Mouse (Mus musculus): Measurements from ENCODE around the gene Slc25a19. TPM values are rescaled to one million over a fixed set of nuclear protein-coding genes. Genes with fewer than 3 reads are reported as not detected.

The Slc25a19 gene
- polyA plus RNA-seq, 1 experiment: 23.0 TPM

DNA sequence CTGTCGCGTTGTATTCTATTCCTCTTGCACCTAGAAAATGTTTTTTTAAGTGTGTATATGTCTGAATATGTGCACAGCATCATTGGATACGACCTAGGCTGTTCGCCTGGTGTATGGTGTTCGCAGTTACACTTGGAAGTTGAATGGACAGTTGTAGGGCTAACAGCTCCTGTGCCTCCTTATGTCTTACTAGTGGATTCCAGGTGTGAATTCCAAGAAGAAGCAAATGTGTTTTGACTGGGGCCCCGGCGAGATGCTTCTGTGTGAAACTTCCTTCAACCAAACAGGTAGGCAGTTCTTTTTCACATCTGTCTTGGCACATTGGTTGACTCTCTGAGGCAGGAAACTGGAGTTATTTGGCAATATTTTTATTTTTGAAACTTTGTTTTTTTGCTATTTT, 63.1 kb downstream of the Slc25a19 start:
- WGBS: 9% methylated on average over 7 of the region's 7 CpGs
- H3K27ac ChIP-seq (ENCODE audit: control insufficient read depth, insufficient read depth, low read depth, low read length, poor library complexity): no peak overlapping the region
- no peaks in the 10 kb centered on the region; the same call in 1 of the 2 replicates for H3K4me1 ChIP-seq (ENCODE audit: control insufficient read depth, insufficient read depth, low read length)
- peak overlapping the region; percentile 99 for H3K4me3 ChIP-seq (replicated peaks; ENCODE audit: control insufficient read depth, low read depth, low read length)
- TF ChIP-seq POLR2A (IDR thresholded peaks at IDR 0.05; ENCODE audit: borderline replicate concordance, control insufficient read depth, low read depth, low read length) (no peak), CTCF (IDR thresholded peaks at IDR 0.05; ENCODE audit: control insufficient read depth, insufficient read depth, low read length) (no peak)

Other genes with a start within 250 kb of the Slc25a19 start
- gene Cdr2l, start 246.4 kb downstream of the Slc25a19 start, polyA plus RNA-seq (2011; ENCODE audit: insufficient read depth, insufficient read length, low replicate concordance, missing spikeins): 1.4 and 3.1 TPM in 2 replicates
- 31.1 and 51.9 TPM in 2 replicates for gene Mrpl58, start 224.5 kb downstream of the Slc25a19 start, polyA plus RNA-seq (2011; ENCODE audit: insufficient read depth, insufficient read length, low replicate concordance, missing spikeins)
- gene Atp5h, start 208.3 kb downstream of the Slc25a19 start, polyA plus RNA-seq (2011; ENCODE audit: insufficient read depth, insufficient read length, low replicate concordance, missing spikeins): 316 and 521 TPM in 2 replicates
- gene Kctd2, start 208.2 kb downstream of the Slc25a19 start, polyA plus RNA-seq (2011; ENCODE audit: insufficient read depth, insufficient read length, low replicate concordance, missing spikeins): 14.0 and 32.4 TPM in 2 replicates
- gene Trim80, start 187.8 kb downstream of the Slc25a19 start, polyA plus RNA-seq (2011; ENCODE audit: insufficient read depth, insufficient read length, low replicate concordance, missing spikeins): not detected in 2 replicates
- gene Slc16a5, start 165.8 kb downstream of the Slc25a19 start, polyA plus RNA-seq (2011; ENCODE audit: insufficient read depth, insufficient read length, low replicate concordance, missing spikeins): 1.8 TPM in 1 of 2 replicates, not detected in the other
- gene Armc7, start 152.6 kb downstream of the Slc25a19 start, polyA plus RNA-seq (2011; ENCODE audit: insufficient read depth, insufficient read length, low replicate concordance, missing spikeins): 4.4 and 18.7 TPM in 2 replicates
- gene Nt5c, start 136.4 kb downstream of the Slc25a19 start, polyA plus RNA-seq (2011; ENCODE audit: insufficient read depth, insufficient read length, low replicate concordance, missing spikeins): 47.5 and 56.4 TPM in 2 replicates
- gene Jpt1, start 113.9 kb downstream of the Slc25a19 start, polyA plus RNA-seq (2011; ENCODE audit: insufficient read depth, insufficient read length, low replicate concordance, missing spikeins): 106 and 149 TPM in 2 replicates
- gene Sumo2, start 92.0 kb downstream of the Slc25a19 start, polyA plus RNA-seq (2011; ENCODE audit: insufficient read depth, insufficient read length, low replicate concordance, missing spikeins): 188 and 202 TPM in 2 replicates
- 111 and 163 TPM in 2 replicates for gene Nup85, start 63.9 kb downstream of the Slc25a19 start, polyA plus RNA-seq (2011; ENCODE audit: insufficient read depth, insufficient read length, low replicate concordance, missing spikeins)
- 19.3 and 26.7 TPM in 2 replicates for gene Mrps7, start 24.4 kb downstream of the Slc25a19 start, polyA plus RNA-seq (2011; ENCODE audit: insufficient read depth, insufficient read length, low replicate concordance, missing spikeins)
- 41.5 and 69.6 TPM in 2 replicates for gene Gga3, start 24.2 kb downstream of the Slc25a19 start, polyA plus RNA-seq (2011; ENCODE audit: insufficient read depth, insufficient read length, low replicate concordance, missing spikeins)
- 65.8 and 86.0 TPM in 2 replicates for gene Mif4gd, start 15.3 kb downstream of the Slc25a19 start, polyA plus RNA-seq (2011; ENCODE audit: insufficient read depth, insufficient read length, low replicate concordance, missing spikeins)
- 35.9 and 53.6 TPM in 2 replicates for gene Grb2, start 80.3 kb upstream of the Slc25a19 start, polyA plus RNA-seq (2011; ENCODE audit: insufficient read depth, insufficient read length, low replicate concordance, missing spikeins)
- 12.0 and 25.5 TPM in 2 replicates for gene Tmem94, start 137.1 kb upstream of the Slc25a19 start, polyA plus RNA-seq (2011; ENCODE audit: insufficient read depth, insufficient read length, low replicate concordance, missing spikeins)
- gene Caskin2, start 185.3 kb upstream of the Slc25a19 start, polyA plus RNA-seq (2011; ENCODE audit: insufficient read depth, insufficient read length, low replicate concordance, missing spikeins): 4.2 and 6.7 TPM in 2 replicates
- 10.3 and 11.6 TPM in 2 replicates for gene Tsen54, start 186.4 kb upstream of the Slc25a19 start, polyA plus RNA-seq (2011; ENCODE audit: insufficient read depth, insufficient read length, low replicate concordance, missing spikeins)
- 2.2 and 13.7 TPM in 2 replicates for gene Llgl2, start 195.8 kb upstream of the Slc25a19 start, polyA plus RNA-seq (2011; ENCODE audit: insufficient read depth, insufficient read length, low replicate concordance, missing spikeins)
- gene Myo15b, start 230.1 kb upstream of the Slc25a19 start, polyA plus RNA-seq (2011; ENCODE audit: insufficient read depth, insufficient read length, low replicate concordance, missing spikeins): 0.57 TPM in 1 of 2 replicates, not detected in the other

Data from bone marrow, adult 2 months (tissue).